Mouse (Mus musculus) left cerebral cortex, postnatal 4 days (tissue): Measurements from ENCODE around the gene Mup13. TPM values are rescaled to one million over a fixed set of nuclear protein-coding genes. Genes with fewer than 3 reads are reported as not detected.
"Not testable (repeated sequence)": the region's sequence is repeated elsewhere in the genome, so short reads cannot be mapped to it uniquely, and the experiment has no call there.

Experiments
- DNase-seq: peaks from one replicate; pipeline ENCODE4 v3.0.0-alpha.2; 2022
- intact Hi-C: fragments of 180-260 bp; cut with DNase I; formaldehyde crosslinking; loops from one replicate; pipeline ENCODE4 v1.15.1; 2025
- total RNA-seq, 2 experiments: library from RNA; stranded (reverse); gene quantifications; 2 replicates each; pipeline ENCODE4 v1.2.3; 2021

Gene Mup13
- not detected for total RNA-seq

GRCm38 (mm10) chr4:61228186-61228585 lies at the start of gene Mup13:
TSS of gene Mup13 (minus strand) at chr4:61228286.
- DNase-seq, intact Hi-C loops: not testable (repeated sequence)

Other genes starting within 250 kb of the Mup13 start
- gene Mup14, start 75.7 kb upstream of the Mup13 start, total RNA-seq: not detected
- not detected for gene Mup15, start 211.5 kb upstream of the Mup13 start, total RNA-seq